In genomic region chr3:9100761-9101160, GRCm38 (mm10) we compare ENCODE assay signal across 13 mouse cellular contexts.
"Had no signal": no experiment of that assay in that cellular context is flagged by ENCODE, and none has a peak within 500 bp of the region (broad histone marks: within the 10 kb centered on the region; RNA-seq: fewer than 3 reads in every experiment).

No protein-coding gene starts in this region.

- H3K36me3 ChIP-seq: limb, embryonic 12.5 days; liver, embryonic 13.5 days; midbrain, embryonic 13.5 days had no signal

- ATAC-seq: liver, postnatal 0 days; midbrain, embryonic 13.5 days had no signal

- H3K27ac ChIP-seq: hindbrain, embryonic 14.5 days; limb, embryonic 12.5 days; liver, embryonic 13.5 days; midbrain, embryonic 13.5 days; stomach, postnatal 0 days had no signal

- H3K9me3 ChIP-seq: limb, embryonic 12.5 days; liver, embryonic 13.5 days; midbrain, embryonic 13.5 days had no signal

- H3K4me3 ChIP-seq: limb, embryonic 12.5 days; liver, embryonic 13.5 days; midbrain, embryonic 13.5 days had no signal

- H3K9ac ChIP-seq: hindbrain, embryonic 14.5 days; limb, embryonic 12.5 days; liver, embryonic 13.5 days; liver, postnatal 0 days; midbrain, embryonic 13.5 days had no signal

- H3K4me2 ChIP-seq: hindbrain, embryonic 14.5 days; limb, embryonic 12.5 days; liver, embryonic 13.5 days; midbrain, embryonic 13.5 days had no signal

- H3K4me1 ChIP-seq: limb, embryonic 12.5 days; liver, embryonic 13.5 days; midbrain, embryonic 13.5 days had no signal

- DNase-seq: kidney, adult 18-20 months; kidney, postnatal 4 days; liver; liver, embryonic 13.5 days; liver, postnatal 0 days; right cerebral cortex, adult 18-20 months; right cerebral cortex, postnatal 25 days; thymus, adult 18-20 months; thymus, postnatal 14 days had no signal

- H3K27me3 ChIP-seq: limb, embryonic 12.5 days; liver, embryonic 13.5 days; midbrain, embryonic 13.5 days had no signal
